Mouse (Mus musculus): ENCODE measurements around the gene Elp5. TPM values are rescaled to one million over a fixed set of nuclear protein-coding genes. Genes with fewer than 3 reads are reported as not detected.
A peak's percentile ranks its signal among the peaks of the same experiment; 100 is the strongest.

Gene Elp5
- polyA plus RNA-seq, 1 experiment from 2014 or later: 124 TPM

DNA sequence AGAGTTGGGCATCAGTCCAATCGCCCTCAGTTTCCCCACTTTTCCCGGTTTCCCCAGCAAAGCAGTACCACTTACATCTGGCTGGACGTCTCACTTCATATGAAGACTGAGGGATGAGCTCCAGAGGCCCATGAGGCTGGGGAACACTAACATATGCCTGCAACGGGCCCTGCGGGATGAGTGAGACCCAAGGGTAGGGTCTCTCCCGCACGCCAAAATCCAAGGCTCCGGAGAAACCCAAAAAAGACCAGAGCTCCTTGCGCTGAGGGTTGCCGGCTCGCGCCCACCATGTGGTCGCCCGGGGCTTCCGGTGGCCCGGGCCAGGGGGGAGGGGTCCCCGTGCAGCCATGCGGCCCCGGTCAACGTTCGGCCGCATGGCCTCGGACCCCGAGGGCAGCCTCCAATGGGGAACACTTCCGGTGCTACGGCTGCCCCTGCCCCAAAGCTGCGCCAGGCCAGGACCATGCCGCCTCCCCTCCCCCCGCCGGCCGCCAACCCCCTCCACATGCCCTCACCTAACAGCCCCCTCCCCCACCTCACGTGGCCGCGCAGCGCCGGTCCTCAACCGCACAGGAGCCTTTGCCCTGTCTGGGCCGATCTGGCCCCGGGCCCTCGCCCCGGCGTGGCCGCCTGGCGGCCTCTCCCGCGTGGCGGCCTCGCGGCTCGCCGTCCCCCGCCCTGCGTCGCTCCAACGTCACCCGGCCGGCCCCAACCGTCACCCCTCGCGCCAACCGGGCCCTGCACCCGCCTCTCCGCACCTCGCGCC is 61.9 kb downstream of the Elp5 start:
- no peaks in the 10 kb centered on the region for H3K9me3 ChIP-seq (ENCODE audit: low read length)
- H3K36me3 ChIP-seq (ENCODE audit: insufficient read depth, low read length): peaks cover 29% of the 10 kb centered on the region
- peak overlapping the region; percentile 98 for H3K9ac ChIP-seq (replicated peaks; ENCODE audit: low read length)
- WGBS: under 1% methylated on average over 32 of the region's 65 CpGs
- peak overlapping the region; percentile 91 for H3K4me2 ChIP-seq (replicated peaks; ENCODE audit: low read depth, low read length)
- H3K27me3 ChIP-seq (ENCODE audit: insufficient read depth, low read length): no peaks in the 10 kb centered on the region
- peaks cover 32% of the 10 kb centered on the region for H3K4me1 ChIP-seq (ENCODE audit: insufficient read depth, low read length)
- peak overlapping the region; percentile 95 for H3K4me3 ChIP-seq (ENCODE audit: low read length)
- ATAC-seq (ENCODE audit: low FRiP score, low TSS enrichment): peak; percentile 14
- peak overlapping the region; percentile 92 for H3K27ac ChIP-seq (ENCODE audit: low read length)

DNA sequence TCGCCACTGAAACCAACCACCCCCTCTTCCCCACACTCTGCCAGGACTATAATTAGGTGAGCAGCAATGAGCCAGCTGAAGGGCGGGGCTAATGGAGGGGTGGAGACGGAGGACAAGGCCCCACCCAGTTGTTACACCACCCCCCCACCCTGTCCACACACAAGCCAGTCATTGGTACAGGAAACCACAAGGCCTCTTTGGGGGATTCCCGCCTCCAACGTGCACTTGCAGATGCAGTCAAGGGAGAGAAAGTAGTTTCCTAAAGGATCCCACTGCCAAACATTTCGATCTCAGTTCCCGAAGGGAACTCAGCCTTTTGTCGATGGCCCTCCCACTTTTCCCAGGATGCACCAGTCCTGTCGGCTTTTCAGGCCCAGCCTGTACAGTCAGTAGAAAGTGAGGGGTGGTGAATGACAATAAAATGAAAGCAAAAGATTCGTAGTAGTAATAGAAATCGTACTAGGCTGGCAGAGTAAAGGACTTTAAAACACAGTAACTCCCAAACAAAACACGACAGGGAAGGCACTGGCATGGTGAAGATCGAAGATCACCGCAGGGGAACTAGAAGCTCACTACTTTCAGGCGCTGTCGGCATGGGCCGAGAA is 62.6 kb downstream of the Elp5 start:
- Histone ChIP-seq H3K27ac (ENCODE audit: low read length) (peak overlapping the region; percentile 92), H3K4me1 (ENCODE audit: insufficient read depth, low read length) (peaks cover 39% of the 10 kb centered on the region), H3K4me2 (replicated peaks; ENCODE audit: low read depth, low read length) (peak overlapping the region; percentile 91), H3K9me3 (ENCODE audit: low read length) (no peaks in the 10 kb centered on the region), H3K9ac (replicated peaks; ENCODE audit: low read length) (peak overlapping the region; percentile 98), H3K36me3 (ENCODE audit: insufficient read depth, low read length) (peaks cover 34% of the 10 kb centered on the region), H3K4me3 (ENCODE audit: low read length) (peak overlapping the region; percentile 95), H3K27me3 (ENCODE audit: insufficient read depth, low read length) (no peaks in the 10 kb centered on the region)
- no peak for ATAC-seq (ENCODE audit: low FRiP score, low TSS enrichment)
- 0% methylated on average over 17 of the region's 17 CpGs for WGBS

DNA sequence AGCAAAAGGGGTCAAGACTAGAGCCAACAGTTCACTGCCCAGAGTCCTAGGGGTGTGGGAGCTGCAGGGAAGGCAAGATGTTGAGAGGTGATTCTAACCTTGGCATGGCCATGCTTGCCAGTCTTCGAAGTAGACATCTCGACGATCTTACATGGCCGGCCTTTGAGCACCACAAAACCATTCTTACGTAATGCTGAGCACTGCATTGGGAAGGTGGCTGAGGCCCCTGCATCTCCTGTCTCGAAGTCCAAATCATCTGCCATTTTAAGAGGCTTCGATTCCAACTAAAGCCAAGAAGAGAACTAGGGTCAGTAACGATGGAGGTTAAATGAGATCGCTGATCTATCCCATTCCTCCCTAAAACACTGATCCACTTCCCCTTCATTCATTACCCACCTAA is 63.3 kb downstream of the Elp5 start:
- H3K4me2 ChIP-seq (replicated peaks; ENCODE audit: low read depth, low read length): peak overlapping the region; percentile 91
- H3K27me3 ChIP-seq (ENCODE audit: insufficient read depth, low read length): no peaks in the 10 kb centered on the region
- H3K9me3 ChIP-seq (ENCODE audit: low read length): no peaks in the 10 kb centered on the region
- H3K9ac ChIP-seq (replicated peaks; ENCODE audit: low read length): peak overlapping the region; percentile 98
- WGBS: 78% methylated on average over 9 of the region's 9 CpGs
- H3K4me1 ChIP-seq (ENCODE audit: insufficient read depth, low read length): peaks cover 42% of the 10 kb centered on the region
- no peak for ATAC-seq (ENCODE audit: low FRiP score, low TSS enrichment)
- H3K27ac ChIP-seq (ENCODE audit: low read length): peak overlapping the region; percentile 92; the same call in 1 of the 2 replicates
- H3K4me3 ChIP-seq (ENCODE audit: low read length): peak overlapping the region; percentile 95
- peaks cover 34% of the 10 kb centered on the region for H3K36me3 ChIP-seq (ENCODE audit: insufficient read depth, low read length)

MicroRNA genes within 50 kb of the gene (microRNA counts, 519-probe panel; counts per million panel counts)
- microRNA mmu-miR-324-3p (104 counts per million, percentile 35 among the panel's probes with 10 or more counts), microRNA mmu-miR-324-5p (3,263 counts per million, percentile 76 among the panel's probes with 10 or more counts)

Small RNA genes within 50 kb of the gene (microRNA-seq; reads per million reads assigned to microRNA genes)
- gene Gm44349 (not detected), gene Mir324 (1,986 reads per million, percentile 85 among the genes with 10 or more reads in this experiment)

Other genes with a start within 250 kb of the Elp5 start
- 28.3 and 33.6 TPM in 2 replicates for gene Polr2a, start 223.9 kb downstream of the Elp5 start, polyA plus RNA-seq (2015; fragmentation: Nextera tagmentation; extraction: Ambion mirVana)
- gene Slc35g3, start 220.5 kb downstream of the Elp5 start, polyA plus RNA-seq (2015; fragmentation: Nextera tagmentation; extraction: Ambion mirVana): 0.25 and 0.64 TPM in 2 replicates
- gene Zbtb4, start 216.6 kb downstream of the Elp5 start, polyA plus RNA-seq (2015; fragmentation: Nextera tagmentation; extraction: Ambion mirVana): 2.9 TPM in 2 replicates
- 12.9 and 13.8 TPM in 2 replicates for gene Chrnb1, start 186.6 kb downstream of the Elp5 start, polyA plus RNA-seq (2015; fragmentation: Nextera tagmentation; extraction: Ambion mirVana)
- 2.6 and 3.0 TPM in 2 replicates for gene Fgf11, start 180.7 kb downstream of the Elp5 start, polyA plus RNA-seq (2015; fragmentation: Nextera tagmentation; extraction: Ambion mirVana)
- gene Tmem102, start 176.9 kb downstream of the Elp5 start, polyA plus RNA-seq (2015; fragmentation: Nextera tagmentation; extraction: Ambion mirVana): 9.0 and 10.2 TPM in 2 replicates
- gene Gm39566, start 167.2 kb downstream of the Elp5 start, polyA plus RNA-seq (2015; fragmentation: Nextera tagmentation; extraction: Ambion mirVana): not detected in 2 replicates
- gene Spem2, start 164.1 kb downstream of the Elp5 start, polyA plus RNA-seq (2015; fragmentation: Nextera tagmentation; extraction: Ambion mirVana): not detected in 2 replicates
- 0.15 and 0.28 TPM in 2 replicates for gene Spem1, start 160.3 kb downstream of the Elp5 start, polyA plus RNA-seq (2015; fragmentation: Nextera tagmentation; extraction: Ambion mirVana)
- gene Nlgn2, start 144.7 kb downstream of the Elp5 start, polyA plus RNA-seq (2015; fragmentation: Nextera tagmentation; extraction: Ambion mirVana): 6.0 and 6.6 TPM in 2 replicates
- gene Tmem256, start 144.0 kb downstream of the Elp5 start, polyA plus RNA-seq (2015; fragmentation: Nextera tagmentation; extraction: Ambion mirVana): 371 and 389 TPM in 2 replicates
- 105 and 119 TPM in 2 replicates for gene Plscr3, start 136.1 kb downstream of the Elp5 start, polyA plus RNA-seq (2015; fragmentation: Nextera tagmentation; extraction: Ambion mirVana)
- gene Tnk1, start 123.8 kb downstream of the Elp5 start, polyA plus RNA-seq (2015; fragmentation: Nextera tagmentation; extraction: Ambion mirVana): 7.0 and 7.3 TPM in 2 replicates
- gene Tmem95, start 104.5 kb downstream of the Elp5 start, polyA plus RNA-seq (2015; fragmentation: Nextera tagmentation; extraction: Ambion mirVana): not detected in 2 replicates
- gene Kctd11, start 101.1 kb downstream of the Elp5 start, polyA plus RNA-seq (2015; fragmentation: Nextera tagmentation; extraction: Ambion mirVana): 11.3 and 12.5 TPM in 2 replicates
- 0.44 and 0.67 TPM in 2 replicates for gene Acap1, start 87.0 kb downstream of the Elp5 start, polyA plus RNA-seq (2015; fragmentation: Nextera tagmentation; extraction: Ambion mirVana)
- 11.7 and 12.8 TPM in 2 replicates for gene 2810408A11Rik, start 81.5 kb downstream of the Elp5 start, polyA plus RNA-seq (2015; fragmentation: Nextera tagmentation; extraction: Ambion mirVana)
- 11.4 and 12.8 TPM in 2 replicates for gene Neurl4, start 81.4 kb downstream of the Elp5 start, polyA plus RNA-seq (2015; fragmentation: Nextera tagmentation; extraction: Ambion mirVana)
- gene Gps2, start 68.6 kb downstream of the Elp5 start, polyA plus RNA-seq (2015; fragmentation: Nextera tagmentation; extraction: Ambion mirVana): 85.2 and 86.4 TPM in 2 replicates
- gene Eif5a, start 60.6 kb downstream of the Elp5 start, polyA plus RNA-seq (2015; fragmentation: Nextera tagmentation; extraction: Ambion mirVana): 1,737 and 1,791 TPM in 2 replicates
- gene Ybx2, start 46.7 kb downstream of the Elp5 start, polyA plus RNA-seq (2015; fragmentation: Nextera tagmentation; extraction: Ambion mirVana): 7.0 and 10.3 TPM in 2 replicates
- gene Slc2a4, start 34.3 kb downstream of the Elp5 start, polyA plus RNA-seq (2015; fragmentation: Nextera tagmentation; extraction: Ambion mirVana): 20.8 and 22.4 TPM in 2 replicates
- gene Cldn7, start 17.7 kb downstream of the Elp5 start, polyA plus RNA-seq (2015; fragmentation: Nextera tagmentation; extraction: Ambion mirVana): 225 and 227 TPM in 2 replicates
- gene Ctdnep1, start 1.4 kb downstream of the Elp5 start, polyA plus RNA-seq (2015; fragmentation: Nextera tagmentation; extraction: Ambion mirVana): 35.7 and 35.8 TPM in 2 replicates
- gene Gabarap, start 8.6 kb upstream of the Elp5 start, polyA plus RNA-seq (2015; fragmentation: Nextera tagmentation; extraction: Ambion mirVana): 437 and 481 TPM in 2 replicates
- 69.1 and 74.5 TPM in 2 replicates for gene Phf23, start 13.3 kb upstream of the Elp5 start, polyA plus RNA-seq (2015; fragmentation: Nextera tagmentation; extraction: Ambion mirVana)
- gene Dvl2, start 18.1 kb upstream of the Elp5 start, polyA plus RNA-seq (2015; fragmentation: Nextera tagmentation; extraction: Ambion mirVana): 39.1 and 40.7 TPM in 2 replicates
- 107 and 114 TPM in 2 replicates for gene Acadvl, start 32.9 kb upstream of the Elp5 start, polyA plus RNA-seq (2015; fragmentation: Nextera tagmentation; extraction: Ambion mirVana)
- gene Dlg4, start 34.4 kb upstream of the Elp5 start, polyA plus RNA-seq (2015; fragmentation: Nextera tagmentation; extraction: Ambion mirVana): 9.3 and 13.2 TPM in 2 replicates
- 1.3 and 1.4 TPM in 2 replicates for gene Asgr1, start 71.6 kb upstream of the Elp5 start, polyA plus RNA-seq (2015; fragmentation: Nextera tagmentation; extraction: Ambion mirVana)
- 0.17 and 0.19 TPM in 2 replicates for gene Asgr2, start 110.1 kb upstream of the Elp5 start, polyA plus RNA-seq (2015; fragmentation: Nextera tagmentation; extraction: Ambion mirVana)
- gene Mgl2, start 147.8 kb upstream of the Elp5 start, polyA plus RNA-seq (2015; fragmentation: Nextera tagmentation; extraction: Ambion mirVana): 0.31 and 0.36 TPM in 2 replicates
- 0.67 and 0.80 TPM in 2 replicates for gene Clec10a, start 173.7 kb upstream of the Elp5 start, polyA plus RNA-seq (2015; fragmentation: Nextera tagmentation; extraction: Ambion mirVana)
- 5.2 and 5.5 TPM in 2 replicates for gene Slc16a11, start 230.2 kb upstream of the Elp5 start, polyA plus RNA-seq (2015; fragmentation: Nextera tagmentation; extraction: Ambion mirVana)
- gene Slc16a13, start 238.5 kb upstream of the Elp5 start, polyA plus RNA-seq (2015; fragmentation: Nextera tagmentation; extraction: Ambion mirVana): 18.6 and 19.3 TPM in 2 replicates
- gene Bcl6b, start 247.3 kb upstream of the Elp5 start, polyA plus RNA-seq (2015; fragmentation: Nextera tagmentation; extraction: Ambion mirVana): 27.4 and 31.3 TPM in 2 replicates